Mouse (Mus musculus): ENCODE results near the gene Atg2a.

Gene Atg2a

GRCm38 (mm10) chr19:6241274-6242107, at the start of gene Atg2a:
Gene Atg2a, plus strand, starts transcription at chr19:6241668.
- peak; percentile 97 for DNase-seq

GRCm38 (mm10) chr19:6204265-6204664, 37.2 kb upstream of the Atg2a start:
- no peak for DNase-seq

- no peak for DNase-seq
Measured at GRCm38 (mm10) chr19:6206716-6207115, 34.8 kb upstream of the Atg2a start.

GRCm38 (mm10) chr19:6216046-6216705, 25.3 kb upstream of the Atg2a start:
- DNase-seq = no peak

- DNase-seq = no peak
Measured at GRCm38 (mm10) chr19:6218606-6219005, 22.9 kb upstream of the Atg2a start.

GRCm38 (mm10) chr19:6226135-6226534, 15.3 kb upstream of the Atg2a start, which contains the start of gene Gpha2:
Gene Gpha2, plus strand, starts transcription at chr19:6226380.
- no peak for DNase-seq

GRCm38 (mm10) chr19:6226763-6227162, 14.7 kb upstream of the Atg2a start:
- DNase-seq = no peak

- no peak for DNase-seq
Measured at GRCm38 (mm10) chr19:6227864-6228263, 13.6 kb upstream of the Atg2a start.

GRCm38 (mm10) chr19:6230411-6230810, 11.1 kb upstream of the Atg2a start:
- DNase-seq = no peak

GRCm38 (mm10) chr19:6231036-6231435, 10.4 kb upstream of the Atg2a start:
- DNase-seq = no peak

GRCm38 (mm10) chr19:6233647-6234046, 7.8 kb upstream of the Atg2a start:
- DNase-seq = no peak

- DNase-seq = no peak
Measured at GRCm38 (mm10) chr19:6234337-6235083, 7.0 kb upstream of the Atg2a start.

- peak; percentile 93 for DNase-seq
Measured at GRCm38 (mm10) chr19:6235084-6236052, 6.1 kb upstream of the Atg2a start, which contains the start of gene Ppp2r5b. Gene Ppp2r5b, minus strand, starts transcription at chr19:6235872.

GRCm38 (mm10) chr19:6236053-6236441, 5.4 kb upstream of the Atg2a start:
- peak; percentile 90 for DNase-seq

- no peak for DNase-seq
Measured at GRCm38 (mm10) chr19:6236842-6237241, 4.6 kb upstream of the Atg2a start.

GRCm38 (mm10) chr19:6238740-6239139, 2.7 kb upstream of the Atg2a start:
- DNase-seq = no peak

GRCm38 (mm10) chr19:6240136-6240535, 1.3 kb upstream of the Atg2a start:
- no peak for DNase-seq

GRCm38 (mm10) chr19:6240725-6241124, 743 bp upstream of the Atg2a start:
- DNase-seq = no peak

GRCm38 (mm10) chr19:6242281-6242680, 813 bp downstream of the Atg2a start:
- no peak for DNase-seq

- no peak for DNase-seq
Measured at GRCm38 (mm10) chr19:6243226-6243625, 1.8 kb downstream of the Atg2a start.

- no peak for DNase-seq
Measured at GRCm38 (mm10) chr19:6245806-6246205, 4.3 kb downstream of the Atg2a start.

Measured in right cerebral cortex, postnatal 14 days (tissue).